Mouse (Mus musculus) kidney, adult 2 months (tissue): ENCODE measurements around the gene Gad1.

Experiments used
- CTCF ChIP-seq: fragments of 200-500 bp; conservative IDR thresholded peaks from 2 replicates; pipeline ENCODE4 v1.5.1; 2011; ENCODE audit warnings: low read depth, mild to moderate bottlenecking, control low read depth, low read length, moderate library complexity, mixed read lengths; ENCODE audit not compliant: insufficient read depth, insufficient read length
- POLR2A ChIP-seq: fragments of 200-500 bp; IDR thresholded peaks from one replicate; pipeline ENCODE4 v1.6.1; 2011; ENCODE audit warnings: low read depth, low read length, control low read depth

GRCm38 (mm10) chr2:70503436-70503835, 49.4 kb upstream of the Gad1 start:
- TF ChIP-seq POLR2A: no peak
- TF ChIP-seq CTCF: no peak
